Mouse (Mus musculus) CH12.LX (cell line): ENCODE results near the gene Mab21l1. TPM values are rescaled to one million over a fixed set of nuclear protein-coding genes. Genes with fewer than 3 reads are reported as not detected.

Experiments
- DNase-seq: peaks from one replicate; pipeline ENCODE4 v3.0.0-alpha.2; 2013; ENCODE audit errors: extremely low read depth
- H3K27ac ChIP-seq: 2 replicates; pipeline ENCODE4 v1.5.1; 2012; ENCODE audit warnings: low read depth, mild to moderate bottlenecking, control low read depth, moderate library complexity; ENCODE audit not compliant: insufficient read depth
- H3K27me3 ChIP-seq: replicated peaks from 2 replicates; pipeline ENCODE3; 2012; ENCODE audit warnings: inconsistent platforms
- H3K36me3 ChIP-seq, 2 experiments: replicated peaks in 1 of 2; 2 replicates each; pipeline versions ENCODE3 to v1.6.1; 2012; ENCODE audit warnings: inconsistent platforms in 1 of 2, low read length in 1 of 2, mild to moderate bottlenecking in 1 of 2, mixed read lengths in 1 of 2, moderate library complexity in 1 of 2; ENCODE audit not compliant: control insufficient read depth in 1 of 2, insufficient read depth in 1 of 2
- H3K4me1 ChIP-seq, 2 experiments: 2 replicates each; pipeline ENCODE4 v1.6.1; 2012; ENCODE audit warnings: inconsistent platforms in 1 of 2, moderate library complexity in 1 of 2; ENCODE audit not compliant: insufficient read depth in 2 of 2, control insufficient read depth in 1 of 2
- H3K4me2 ChIP-seq: 2 replicates; pipeline ENCODE4 v1.6.1; 2012; ENCODE audit warnings: low read depth, mild to moderate bottlenecking, control low read depth; ENCODE audit not compliant: poor library complexity, insufficient read depth, severe bottlenecking
- H3K4me3 ChIP-seq, 3 experiments: fragments of 150-350 bp in 1 of 3; sonication (generic) in 1 of 3; replicated peaks in 1 of 3; 2 replicates each; pipeline versions ENCODE3 to v1.5.1; 2011 to 2012; ENCODE audit warnings: low read depth in 2 of 3, low read length in 2 of 3, mild to moderate bottlenecking in 2 of 3, moderate library complexity in 2 of 3, control low read depth in 1 of 3, improper control_type of control experiment in 1 of 3, inconsistent platforms in 1 of 3, mixed read lengths in 1 of 3; ENCODE audit not compliant: poor library complexity in 1 of 3
- H3K79me2 ChIP-seq: replicated peaks from 2 replicates; pipeline ENCODE4 v1.6.1; 2012; ENCODE audit warnings: mild to moderate bottlenecking, moderate library complexity; ENCODE audit not compliant: control insufficient read depth, poor library complexity, insufficient read depth, severe bottlenecking; ENCODE audit errors: extremely low read depth
- H3K9ac ChIP-seq: 2 replicates; pipeline ENCODE4 v1.6.1; 2012; ENCODE audit warnings: low read depth, mild to moderate bottlenecking, control low read depth, moderate library complexity; ENCODE audit not compliant: insufficient read depth
- H3K9me3 ChIP-seq: replicated peaks from 2 replicates; pipeline ENCODE3; 2012; ENCODE audit warnings: low read length, inconsistent platforms, mixed read lengths
- CHD2 ChIP-seq: IDR thresholded peaks from 2 replicates; pipeline ENCODE4 v1.6.1; 2011; ENCODE audit warnings: low read length, improper control_type of control experiment
- GABPA ChIP-seq: IDR thresholded peaks from 2 replicates; pipeline ENCODE4 v1.6.1; 2012; ENCODE audit warnings: low read depth, low read length, improper control_type of control experiment, inconsistent platforms; ENCODE audit not compliant: insufficient replicate concordance
- HCFC1 ChIP-seq: IDR thresholded peaks from 2 replicates; pipeline ENCODE4 v1.6.1; 2012; ENCODE audit warnings: low read depth, mild to moderate bottlenecking, inconsistent platforms, low read length, improper control_type of control experiment
- IRF4 ChIP-seq: IDR thresholded peaks from 2 replicates; pipeline ENCODE4 v1.6.1; 2014; ENCODE audit warnings: low read depth, mild to moderate bottlenecking, inconsistent platforms, low read length, improper control_type of control experiment
- MAFK ChIP-seq: IDR thresholded peaks from 2 replicates; pipeline ENCODE4 v1.6.1; 2011; ENCODE audit warnings: low read length, improper control_type of control experiment; ENCODE audit not compliant: insufficient replicate concordance
- MAX ChIP-seq: IDR thresholded peaks from 2 replicates; pipeline ENCODE4 v1.6.1; 2011; ENCODE audit warnings: low read length, improper control_type of control experiment
- MEF2A ChIP-seq: IDR thresholded peaks from 2 replicates; pipeline ENCODE4 v1.6.1; 2014; ENCODE audit warnings: low read depth, mild to moderate bottlenecking, inconsistent platforms, low read length, improper control_type of control experiment, borderline replicate concordance
- NELFE ChIP-seq: IDR thresholded peaks from 2 replicates; pipeline ENCODE4 v1.6.1; 2011; ENCODE audit warnings: low read depth, low read length, improper control_type of control experiment
- PAX5 ChIP-seq: IDR thresholded peaks from 2 replicates; pipeline ENCODE4 v1.6.1; 2012; ENCODE audit warnings: low read length, inconsistent platforms, mixed read lengths
- POLR2A ChIP-seq: IDR thresholded peaks from 2 replicates; pipeline ENCODE4 v1.6.1; 2011; ENCODE audit warnings: low read depth, mild to moderate bottlenecking, improper control_type of control experiment, low read length
- POLR2AphosphoS2 ChIP-seq: IDR thresholded peaks from 2 replicates; pipeline ENCODE4 v1.6.1; 2011; ENCODE audit warnings: low read depth, low read length, improper control_type of control experiment
- SIN3A ChIP-seq: IDR thresholded peaks from 2 replicates; pipeline ENCODE4 v1.6.1; 2012; ENCODE audit warnings: low read length, improper control_type of control experiment, inconsistent platforms
- TBP ChIP-seq: conservative IDR thresholded peaks from 2 replicates; pipeline ENCODE4 v1.6.1; 2011; ENCODE audit warnings: low read depth, low read length, improper control_type of control experiment
- USF2 ChIP-seq: conservative IDR thresholded peaks from 2 replicates; pipeline ENCODE4 v1.6.1; 2011; ENCODE audit warnings: low read depth, low read length, improper control_type of control experiment
- ZNF384 ChIP-seq: IDR thresholded peaks from 2 replicates; pipeline ENCODE4 v1.6.1; 2012; ENCODE audit warnings: low read depth, low read length, improper control_type of control experiment, inconsistent platforms
- dilution Hi-C: fragments of 300-500 bp; cut with MboI; formaldehyde crosslinking; loops from 2 replicates; pipeline ENCODE4 v1.14.3; 2020; ENCODE audit warnings: low sequenced_read_pairs; ENCODE audit not compliant: extremely low pct_unique_long_range_greater_than_20kb, extremely low pct_ligation_motif_present
- in situ Hi-C: fragments of 300-500 bp; cut with MboI; formaldehyde crosslinking; loops from 3 replicates; pipeline ENCODE4 v1.14.3; 2019; ENCODE audit warnings: low sequenced_read_pairs, low pct_ligation_motif_present, low pct_unique_long_range_greater_than_20kb, mixed read lengths
- polyA plus RNA-seq: library from polyadenylated mRNA; unstranded; fragments of >175 nt; gene quantifications from 2 replicates; pipeline ENCODE4 v1.2.1, GENCODE M21; 2012; ENCODE audit warnings: low read depth; ENCODE audit not compliant: insufficient read length
- total RNA-seq, 2 experiments: library from RNA; depleted of rRNA; stranded (reverse); fragments of 300-350 nt in 1 of 2; fragments of >200 nt in 1 of 2; gene quantifications; 2 replicates each; pipeline ENCODE4 v1.2.3; 2012 to 2014

Mab21l1 gene
- total and polyA plus RNA-seq, 3 experiments = not detected

- dilution Hi-C loops = no loop called here
- Histone ChIP-seq H3K4me3 (no peak overlapping the region), H3K4me2 (no peak overlapping the region), H3K27me3 (no peaks in the 10 kb centered on the region), H3K4me1 (no peaks in the 10 kb centered on the region), H3K9ac (no peak overlapping the region), H3K9me3 (peaks cover 53% of the 10 kb centered on the region), H3K36me3 (no peaks in the 10 kb centered on the region), H3K79me2 (no peaks in the 10 kb centered on the region), H3K27ac (no peak overlapping the region)
- DNase-seq = no peak
- in situ Hi-C loops = no loop called here
- TF ChIP-seq MAX (no peak), CHD2 (no peak), MAFK (no peak), USF2 (no peak), SIN3A (no peak), POLR2A (no peak), IRF4 (no peak), POLR2AphosphoS2 (no peak), NELFE (no peak)
Measured at GRCm38 (mm10) chr3:55778764-55779730, 3.3 kb upstream of the Mab21l1 start.

GRCm38 (mm10) chr3:55780120-55781070, 1.9 kb upstream of the Mab21l1 start:
- Histone ChIP-seq H3K4me3 (no peak overlapping the region), H3K4me2 (no peak overlapping the region), H3K27me3 (no peaks in the 10 kb centered on the region), H3K36me3 (no peaks in the 10 kb centered on the region), H3K9ac (no peak overlapping the region), H3K9me3 (peaks cover 49% of the 10 kb centered on the region), H3K27ac (no peak overlapping the region), H3K79me2 (no peaks in the 10 kb centered on the region), H3K4me1 (no peaks in the 10 kb centered on the region)
- dilution Hi-C loops = no loop called here
- in situ Hi-C loops = no loop called here
- DNase-seq = no peak
- TF ChIP-seq HCFC1 (no peak), ZNF384 (no peak), CHD2 (no peak), GABPA (no peak), MEF2A (no peak), TBP (no peak), MAFK (no peak), PAX5 (no peak)
- TF ChIP-seq, all 38 proteins: peak for 0
